Mouse (Mus musculus) midbrain, postnatal 0 days (tissue): ENCODE results near the gene Rcor2. TPM values are rescaled to one million over a fixed set of nuclear protein-coding genes. Genes with fewer than 3 reads are reported as not detected.
A peak's percentile ranks its signal among the peaks of the same experiment; 100 is the strongest.

Experiments
- ATAC-seq: fragments of 200-750 bp; cut with Nextera tagmentation; 2 replicates; pipeline ENCODE4 v1.8.0; 2017; ENCODE audit warnings: moderate number of reproducible peaks, mild to moderate bottlenecking, moderate TSS enrichment, moderate library complexity; ENCODE audit not compliant: low FRiP score
- DNase-seq: peaks from one replicate; pipeline ENCODE4 v3.0.0-alpha.2; 2015; ENCODE audit warnings: low spot score
- H3K27ac ChIP-seq: fragments of 300-500 bp; sonication (generic); 2 replicates; pipeline ENCODE4 v1.5.1; 2014; ENCODE audit warnings: low read depth, mild to moderate bottlenecking, low read length, mixed read lengths
- H3K27me3 ChIP-seq: fragments of 300-500 bp; sonication (generic); 2 replicates; pipeline ENCODE4 v1.6.1; 2014; ENCODE audit warnings: low read length, control low read depth, mixed read lengths; ENCODE audit not compliant: insufficient read depth
- H3K36me3 ChIP-seq: fragments of 300-500 bp; sonication (generic); 2 replicates; pipeline ENCODE4 v1.6.1; 2014; ENCODE audit warnings: low read length, control low read depth, mixed read lengths; ENCODE audit not compliant: insufficient read depth
- H3K4me1 ChIP-seq: fragments of 300-500 bp; sonication (generic); 2 replicates; pipeline ENCODE4 v1.6.1; 2014; ENCODE audit warnings: mild to moderate bottlenecking, control low read depth, antibody characterized with exemption, low read length, mixed read lengths; ENCODE audit not compliant: insufficient read depth
- H3K4me2 ChIP-seq: fragments of 300-500 bp; sonication (generic); 2 replicates; pipeline ENCODE4 v1.6.1; 2014; ENCODE audit warnings: low read depth, mild to moderate bottlenecking, low read length, mixed read lengths; ENCODE audit not compliant: poor library complexity, severe bottlenecking
- H3K4me3 ChIP-seq: fragments of 300-500 bp; sonication (generic); 2 replicates; pipeline ENCODE4 v1.5.1; 2014; ENCODE audit warnings: low read depth, mild to moderate bottlenecking, low read length, moderate library complexity
- H3K9ac ChIP-seq: fragments of 300-500 bp; sonication (generic); replicated peaks from 2 replicates; pipeline ENCODE4 v1.6.1; 2014; ENCODE audit warnings: mild to moderate bottlenecking, low read length, moderate library complexity, mixed read lengths; ENCODE audit not compliant: poor library complexity, severe bottlenecking
- H3K9me3 ChIP-seq: fragments of 300-500 bp; sonication (generic); 2 replicates; pipeline ENCODE4 v1.6.1; 2016; ENCODE audit warnings: low read length, control low read depth
- CTCF ChIP-seq: IDR thresholded peaks from 2 replicates; pipeline ENCODE4 v1.5.1; 2016; ENCODE audit warnings: antibody characterized with exemption, mild to moderate bottlenecking
- WGBS: fragments of 180-500 bp; shearing (Covaris S2); extraction: QIAGEN DNeasy Blood & Tissue Kit; methylation state at CpG from one replicate; pipeline ENCODE4 v1.1.7; 2014; 5-methylcytosine and 5-hydroxymethylcytosine counted together
- polyA plus RNA-seq: library from polyadenylated mRNA; unstranded; fragments of >200 nt; fragmentation: Nextera tagmentation; extraction: Ambion mirVana; gene quantifications from 2 replicates; pipeline ENCODE4 v1.2.1, GENCODE M21; 2015
- total RNA-seq: library from RNA; depleted of rRNA; stranded (reverse); fragments of >200 nt; gene quantifications from 2 replicates; pipeline ENCODE4 v1.2.3, GENCODE M21; 2014; rRNA removed

The Rcor2 gene
- total and polyA plus RNA-seq, 2 experiments from 2014 or later = 8.9 to 53.1 TPM

DNA sequence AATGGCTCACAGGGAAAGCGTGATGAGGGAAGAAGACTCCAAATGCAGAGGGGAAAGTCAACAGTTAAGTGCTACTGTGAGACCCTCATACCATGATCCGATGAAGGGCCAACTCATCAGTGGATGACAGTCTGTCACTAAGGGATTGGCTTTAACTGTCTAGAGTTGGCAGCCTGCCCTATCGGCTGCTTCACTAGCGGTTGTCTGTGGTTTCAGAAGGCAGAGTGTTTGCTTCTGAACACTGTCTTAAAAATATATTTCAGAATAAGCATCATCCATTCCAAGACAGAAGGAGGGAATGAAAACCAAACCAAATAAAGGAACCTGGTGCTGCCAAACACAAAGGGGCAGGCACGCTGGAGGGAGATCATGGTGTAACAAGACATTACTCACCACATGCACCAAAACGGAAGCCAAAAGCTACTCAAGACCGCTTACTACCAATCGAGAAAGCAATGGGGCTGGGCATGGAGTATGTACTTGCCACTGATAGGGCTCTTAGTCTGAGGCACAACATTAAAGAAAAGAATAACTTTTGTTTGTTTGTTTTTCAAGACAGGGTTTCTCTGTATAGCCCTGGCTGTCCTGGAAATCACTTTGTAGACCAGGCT lies 48.0 kb downstream of the Rcor2 start:
- ATAC-seq (no peak), DNase-seq (peak; percentile 55)
- Histone ChIP-seq H3K4me1 (peaks cover 2% of the 10 kb centered on the region; the same call in 1 of the 2 replicates), H3K27ac (no peak overlapping the region), H3K9ac (no peak overlapping the region), H3K9me3 (no peaks in the 10 kb centered on the region), H3K4me3 (no peak overlapping the region), H3K36me3 (no peaks in the 10 kb centered on the region), H3K27me3 (no peaks in the 10 kb centered on the region), H3K4me2 (no peak overlapping the region)
- 75% methylated on average over 8 of the region's 8 CpGs for WGBS
- TF ChIP-seq CTCF = no peak

DNA sequence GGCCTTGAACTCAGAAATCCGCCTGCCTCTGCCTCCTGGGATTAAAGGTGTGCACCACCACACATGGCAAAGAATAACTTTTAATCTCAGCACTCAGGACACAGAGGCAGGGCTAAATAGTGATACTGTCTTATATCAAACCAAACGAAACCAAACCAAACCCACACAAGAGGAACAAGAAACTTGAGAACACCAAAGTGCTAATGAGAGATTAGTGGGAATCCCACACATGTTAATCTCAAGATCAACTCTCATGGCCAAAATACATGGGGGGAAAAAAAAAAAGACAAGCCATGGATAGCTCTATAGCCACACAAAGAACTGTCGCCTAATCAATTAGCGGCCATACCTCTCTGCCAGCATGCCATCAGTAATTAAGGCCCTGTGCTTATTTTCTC lies 48.5 kb downstream of the Rcor2 start:
- H3K27ac ChIP-seq = no peak overlapping the region
- no peaks in the 10 kb centered on the region for H3K9me3 ChIP-seq
- no peaks in the 10 kb centered on the region for H3K27me3 ChIP-seq
- 90% methylated on average over 4 of the region's 4 CpGs for WGBS
- no peak overlapping the region for H3K4me3 ChIP-seq
- H3K36me3 ChIP-seq = no peaks in the 10 kb centered on the region
- H3K4me2 ChIP-seq = no peak overlapping the region
- ATAC-seq (no peak), DNase-seq (no peak)
- H3K4me1 ChIP-seq = peaks cover 2% of the 10 kb centered on the region; the same call in 1 of the 2 replicates
- H3K9ac ChIP-seq = no peak overlapping the region
- TF ChIP-seq CTCF = no peak

DNA sequence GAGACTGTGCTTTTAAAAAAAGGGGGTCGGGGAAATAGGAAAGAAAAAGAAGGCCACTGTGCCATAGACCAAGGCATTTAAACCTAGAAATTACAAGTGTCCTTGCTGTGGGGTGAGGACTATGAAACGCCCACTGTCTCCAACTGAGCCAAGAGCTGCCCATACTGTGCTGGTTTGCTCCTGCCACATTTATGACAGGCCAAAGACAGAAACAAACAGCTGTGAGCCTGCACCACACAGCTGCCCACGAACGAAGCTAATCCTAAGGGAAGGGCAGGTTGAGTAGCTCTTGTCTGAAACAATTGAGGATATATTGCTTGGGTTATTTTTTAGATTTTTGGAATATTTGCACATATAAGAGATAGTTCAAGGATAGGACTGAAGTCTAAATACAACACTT lies 49.7 kb downstream of the Rcor2 start:
- no peak for ATAC-seq
- DNase-seq = no peak
- no peak overlapping the region for H3K4me2 ChIP-seq
- no peak overlapping the region for H3K27ac ChIP-seq
- H3K9ac ChIP-seq = no peak overlapping the region
- no peaks in the 10 kb centered on the region for H3K36me3 ChIP-seq
- no peak overlapping the region for H3K4me3 ChIP-seq
- no peaks in the 10 kb centered on the region for H3K27me3 ChIP-seq
- no peak for TF ChIP-seq CTCF
- H3K9me3 ChIP-seq = no peaks in the 10 kb centered on the region
- WGBS = 81% methylated on average over 4 of the region's 4 CpGs
- H3K4me1 ChIP-seq = peaks cover 2% of the 10 kb centered on the region; the same call in 1 of the 2 replicates

- Histone ChIP-seq H3K4me2 (no peak overlapping the region), H3K9ac (no peak overlapping the region), H3K27me3 (no peaks in the 10 kb centered on the region), H3K4me1 (no peaks in the 10 kb centered on the region), H3K4me3 (no peak overlapping the region), H3K36me3 (no peaks in the 10 kb centered on the region), H3K9me3 (no peaks in the 10 kb centered on the region), H3K27ac (no peak overlapping the region)
- TF ChIP-seq CTCF = no peak
- DNase-seq = no peak
- 85% methylated on average over 4 of the region's 4 CpGs for WGBS
- no peak for ATAC-seq
Measured at GRCm38 (mm10) chr19:7317716-7318115, 50.6 kb downstream of the Rcor2 start.

DNA sequence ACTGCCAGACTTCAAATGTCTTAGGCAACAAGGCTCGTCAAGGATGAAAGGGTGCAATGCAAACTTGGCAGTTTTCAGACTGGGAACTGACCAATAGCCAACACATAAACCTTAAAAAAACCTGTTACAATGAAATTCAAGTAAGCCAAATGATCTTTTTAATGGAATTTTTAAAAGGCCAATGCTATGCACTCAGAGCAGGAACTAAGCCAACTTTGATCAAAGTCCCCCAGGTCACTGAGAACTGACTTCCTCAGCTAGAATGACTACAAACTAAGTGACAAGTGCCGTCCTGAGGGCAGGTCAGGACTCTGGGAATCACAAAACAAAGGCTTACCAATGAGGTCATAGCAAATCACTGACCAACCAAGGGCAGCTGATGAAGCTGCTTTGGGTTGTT lies 53.1 kb downstream of the Rcor2 start:
- H3K9ac ChIP-seq = no peak overlapping the region
- ATAC-seq (no peak), DNase-seq (no peak)
- no peak overlapping the region for H3K4me3 ChIP-seq
- 67% methylated on average over 2 of the region's 2 CpGs for WGBS
- no peaks in the 10 kb centered on the region for H3K27me3 ChIP-seq
- no peak for TF ChIP-seq CTCF
- H3K4me2 ChIP-seq = no peak overlapping the region
- H3K4me1 ChIP-seq = no peaks in the 10 kb centered on the region
- H3K9me3 ChIP-seq = no peaks in the 10 kb centered on the region
- H3K36me3 ChIP-seq = no peaks in the 10 kb centered on the region
- H3K27ac ChIP-seq = no peak overlapping the region

DNA sequence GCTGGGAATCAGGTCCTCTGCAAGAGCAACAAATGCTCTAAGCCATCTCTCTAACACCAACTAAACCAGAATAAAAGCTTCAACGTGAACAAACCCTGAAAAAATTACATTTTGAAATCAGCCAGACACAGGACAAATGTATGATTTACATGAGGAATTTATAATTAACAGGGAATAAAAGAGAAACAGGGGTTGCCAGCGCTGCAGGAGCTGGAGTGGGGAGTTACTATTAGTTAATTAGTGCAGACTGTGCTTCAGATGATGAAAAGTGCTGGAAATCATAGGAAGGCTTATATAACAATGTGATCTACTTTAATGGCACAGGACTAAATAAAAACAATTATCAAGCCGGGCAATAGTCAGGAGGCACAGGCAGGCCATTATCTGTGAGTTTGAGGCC lies 54.3 kb downstream of the Rcor2 start:
- no peak for TF ChIP-seq CTCF
- 79% methylated on average over 3 of the region's 3 CpGs for WGBS
- ATAC-seq = no peak

More for the DNA sequence above, 54.3 kb downstream of the Rcor2 start:
- no peak overlapping the region for H3K9ac ChIP-seq
- H3K4me2 ChIP-seq = no peak overlapping the region
- H3K27me3 ChIP-seq = no peaks in the 10 kb centered on the region
- H3K4me1 ChIP-seq = no peaks in the 10 kb centered on the region
- no peaks in the 10 kb centered on the region for H3K9me3 ChIP-seq
- H3K4me3 ChIP-seq = no peak overlapping the region
- H3K36me3 ChIP-seq = no peaks in the 10 kb centered on the region
- H3K27ac ChIP-seq = no peak overlapping the region
- DNase-seq = no peak

Other genes with a start within 250 kb of the Rcor2 start
- 5.6 and 6.2 TPM in 2 replicates for gene Fermt3, start 247.9 kb upstream of the Rcor2 start, total RNA-seq
- 3.0 and 3.4 TPM in 2 replicates for gene Fermt3, start 247.9 kb upstream of the Rcor2 start, polyA plus RNA-seq
- 97.0 and 101 TPM in 2 replicates for gene Stip1, start 227.4 kb upstream of the Rcor2 start, total RNA-seq
- 142 and 147 TPM in 2 replicates for gene Stip1, start 227.4 kb upstream of the Rcor2 start, polyA plus RNA-seq
- 1.4 and 5.1 TPM in 2 replicates for gene Macrod1, start 210.5 kb upstream of the Rcor2 start, total RNA-seq
- gene Macrod1, start 210.5 kb upstream of the Rcor2 start, polyA plus RNA-seq = 5.9 and 6.2 TPM in 2 replicates
- 9.9 and 11.4 TPM in 2 replicates for gene Flrt1, start 161.6 kb upstream of the Rcor2 start, total RNA-seq
- gene Flrt1, start 161.6 kb upstream of the Rcor2 start, polyA plus RNA-seq = 9.8 and 11.9 TPM in 2 replicates
- gene Otub1, start 61.0 kb upstream of the Rcor2 start, total RNA-seq = 236 and 242 TPM in 2 replicates
- 257 and 277 TPM in 2 replicates for gene Otub1, start 61.0 kb upstream of the Rcor2 start, polyA plus RNA-seq
- gene Cox8a, start 49.7 kb upstream of the Rcor2 start, total RNA-seq = 1,114 and 1,471 TPM in 2 replicates
- 1,645 and 1,756 TPM in 2 replicates for gene Cox8a, start 49.7 kb upstream of the Rcor2 start, polyA plus RNA-seq
- 58.3 and 62.5 TPM in 2 replicates for gene Naa40, start 26.1 kb upstream of the Rcor2 start, total RNA-seq
- 45.6 and 46.1 TPM in 2 replicates for gene Naa40, start 26.1 kb upstream of the Rcor2 start, polyA plus RNA-seq
- 41.2 and 49.1 TPM in 2 replicates for gene Mark2, start 74.5 kb downstream of the Rcor2 start, total RNA-seq
- 38.0 and 38.1 TPM in 2 replicates for gene Mark2, start 74.5 kb downstream of the Rcor2 start, polyA plus RNA-seq
- gene Spindoc, start 115.7 kb downstream of the Rcor2 start, total RNA-seq = 35.2 and 38.8 TPM in 2 replicates
- gene Spindoc, start 115.7 kb downstream of the Rcor2 start, polyA plus RNA-seq = 19.2 and 19.8 TPM in 2 replicates
- gene 2700081O15Rik, start 150.3 kb downstream of the Rcor2 start, total RNA-seq = 108 and 112 TPM in 2 replicates
- 7.6 and 8.1 TPM in 2 replicates for gene 2700081O15Rik, start 150.3 kb downstream of the Rcor2 start, polyA plus RNA-seq
- 420 and 473 TPM in 2 replicates for gene Rtn3, start 216.0 kb downstream of the Rcor2 start, total RNA-seq
- 741 and 750 TPM in 2 replicates for gene Rtn3, start 216.0 kb downstream of the Rcor2 start, polyA plus RNA-seq
- 10.2 and 18.5 TPM in 2 replicates for gene Atl3, start 226.7 kb downstream of the Rcor2 start, total RNA-seq
- gene Atl3, start 226.7 kb downstream of the Rcor2 start, polyA plus RNA-seq = 5.3 and 5.5 TPM in 2 replicates